Mouse (Mus musculus): ENCODE results near the gene Pcbp4.
"Not testable (repeated sequence)": the region's sequence is repeated elsewhere in the genome, so short reads cannot be mapped to it uniquely, and the experiment has no call there.

Pcbp4 gene

GRCm38 (mm10) chr9:106482578-106483115 is 29.6 kb downstream of the Pcbp4 start:
- DNase-seq (ENCODE audit: low spot score), result no peak

GRCm38 (mm10) chr9:106483136-106483535 is 30.0 kb downstream of the Pcbp4 start:
- no peak for DNase-seq (ENCODE audit: low spot score)

DNA sequence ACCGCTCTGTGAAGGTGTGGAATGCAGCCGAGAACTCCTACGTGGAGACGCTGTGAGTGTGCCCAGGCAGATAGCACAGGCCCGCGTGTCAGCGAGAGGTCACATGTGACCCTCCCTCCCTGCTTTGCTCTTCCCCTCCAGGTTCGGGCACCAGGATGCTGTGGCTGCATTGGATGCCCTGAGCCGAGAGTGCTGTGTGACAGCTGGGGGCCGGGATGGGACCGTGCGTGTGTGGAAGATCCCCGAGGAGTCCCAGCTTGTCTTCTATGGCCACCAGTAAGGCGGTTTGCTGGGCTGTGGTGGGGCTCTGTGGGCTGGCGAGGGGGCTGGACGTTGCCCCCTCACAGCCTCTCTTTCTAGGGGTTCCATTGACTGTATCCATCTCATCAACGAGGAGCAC is 30.5 kb downstream of the Pcbp4 start:
- no peak for DNase-seq (ENCODE audit: low spot score)

- no peak for DNase-seq (ENCODE audit: low spot score)
Measured at GRCm38 (mm10) chr9:106485076-106485475, 32.0 kb downstream of the Pcbp4 start.

GRCm38 (mm10) chr9:106487602-106488001 is 34.5 kb downstream of the Pcbp4 start:
- DNase-seq (ENCODE audit: low spot score), result not testable (repeated sequence)

DNA sequence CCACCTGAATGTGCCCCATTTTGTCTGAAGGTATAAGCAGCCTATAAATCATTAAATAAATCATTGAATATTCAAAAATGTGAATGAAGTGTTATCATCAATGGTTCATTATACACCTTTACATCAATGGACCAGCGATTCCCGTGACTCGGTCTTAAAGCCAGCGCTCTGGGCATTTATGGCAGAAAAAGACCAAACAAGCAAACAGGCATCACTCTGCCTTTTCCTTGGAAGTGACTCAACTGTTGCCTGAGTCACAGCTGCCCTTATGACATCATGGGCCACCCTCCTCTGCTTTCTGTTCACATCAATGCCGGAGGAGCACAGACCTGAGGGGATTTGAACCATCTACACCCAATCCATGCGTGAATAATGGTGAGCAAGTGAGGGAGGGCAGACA is 46.6 kb downstream of the Pcbp4 start, which contains the start of gene Iqcf1:
Gene Iqcf1 (plus strand): TSS at position 301 of the 400 bp plus-strand sequence.
- DNase-seq (ENCODE audit: low spot score), result no peak

GRCm38 (mm10) chr9:106501846-106502245 is 48.8 kb downstream of the Pcbp4 start:
- DNase-seq (ENCODE audit: low spot score), result no peak

DNA sequence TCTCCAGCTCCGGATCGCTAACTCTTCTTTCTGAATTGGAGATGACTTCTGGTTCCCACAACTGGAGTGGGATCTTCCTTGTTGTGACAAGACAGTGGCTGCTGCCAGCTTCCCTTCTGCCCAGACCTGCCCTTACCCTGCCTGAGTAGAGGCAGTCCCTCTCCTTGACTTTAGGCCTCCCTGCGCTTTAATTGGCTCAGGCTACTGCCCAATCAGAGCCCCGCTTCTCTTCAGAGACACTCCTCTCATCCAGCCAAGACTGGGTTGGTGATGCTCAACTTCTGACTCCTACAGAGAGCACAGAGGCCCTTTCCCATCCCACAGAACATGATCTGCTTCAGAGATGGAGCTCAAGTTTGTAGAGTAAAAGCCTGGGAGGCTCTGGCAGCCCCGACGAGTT is 51.2 kb downstream of the Pcbp4 start:
- no peak for DNase-seq (ENCODE audit: low spot score)

- DNase-seq (ENCODE audit: low spot score), result no peak
Measured at GRCm38 (mm10) chr9:106509356-106509755, 56.3 kb downstream of the Pcbp4 start.

GRCm38 (mm10) chr9:106512729-106513450 is 59.8 kb downstream of the Pcbp4 start:
- no peak for DNase-seq (ENCODE audit: low spot score)

- DNase-seq (ENCODE audit: low spot score), result no peak
Measured at GRCm38 (mm10) chr9:106513566-106513965, 60.5 kb downstream of the Pcbp4 start.

Data from c-Kit-positive CD71-positive TER-119-positive erythroid progenitor cells, embryonic 14.5 days (primary cell).